Mouse (Mus musculus): Measurements from ENCODE around the gene Myh3.

- TF ChIP-seq CTCF (conservative IDR thresholded peaks at IDR 0.05; ENCODE audit: insufficient read depth, insufficient read length, low read depth, low read length) (no peak), POLR2A (IDR thresholded peaks at IDR 0.05; ENCODE audit: low read depth, low read length) (no peak)
Measured at GRCm38 (mm10) chr11:67054754-67055365, 23.2 kb upstream of the Myh3 start.
